Mouse (Mus musculus) neural tube, embryonic 11.5 days (tissue): Measurements from ENCODE around the gene Ubtd1. TPM values are rescaled to one million over a fixed set of nuclear protein-coding genes. Genes with fewer than 3 reads are reported as not detected.

Source experiments
- ATAC-seq: fragments of 200-750 bp; cut with Nextera tagmentation; 2 replicates; pipeline ENCODE4 v1.8.0; 2017; ENCODE audit warnings: moderate number of reproducible peaks, mild to moderate bottlenecking, moderate TSS enrichment, moderate library complexity; ENCODE audit not compliant: insufficient read depth, low FRiP score, low TSS enrichment
- DNase-seq: peaks from one replicate; pipeline ENCODE4 v3.0.0-alpha.2; 2015; ENCODE audit warnings: low spot score
- H3K27ac ChIP-seq: fragments of 300-500 bp; sonication (generic); 2 replicates; pipeline ENCODE4 v1.5.1; 2014; ENCODE audit warnings: low read depth, mild to moderate bottlenecking, low read length
- H3K27me3 ChIP-seq: fragments of 300-500 bp; sonication (generic); 2 replicates; pipeline ENCODE4 v1.6.1; 2014; ENCODE audit warnings: mild to moderate bottlenecking, low read length, mixed read lengths; ENCODE audit not compliant: control insufficient read depth, insufficient read depth
- H3K36me3 ChIP-seq: fragments of 300-500 bp; sonication (generic); 2 replicates; pipeline ENCODE4 v1.6.1; 2014; ENCODE audit warnings: mild to moderate bottlenecking, low read length, moderate library complexity, mixed read lengths; ENCODE audit not compliant: control insufficient read depth, insufficient read depth
- H3K4me1 ChIP-seq: fragments of 300-500 bp; sonication (generic); 2 replicates; pipeline ENCODE4 v1.6.1; 2014; ENCODE audit warnings: low read length, mixed read lengths; ENCODE audit not compliant: control insufficient read depth, insufficient read depth
- H3K4me2 ChIP-seq: fragments of 300-500 bp; sonication (generic); 2 replicates; pipeline ENCODE4 v1.6.1; 2014; ENCODE audit warnings: low read depth, mild to moderate bottlenecking, moderate library complexity
- H3K4me3 ChIP-seq: fragments of 300-500 bp; sonication (generic); 2 replicates; pipeline ENCODE4 v1.5.1; 2014; ENCODE audit warnings: low read depth, low read length
- H3K9ac ChIP-seq: fragments of 300-500 bp; sonication (generic); 2 replicates; pipeline ENCODE4 v1.6.1; 2014; ENCODE audit warnings: mild to moderate bottlenecking, low read length
- H3K9me3 ChIP-seq: fragments of 300-500 bp; sonication (generic); 2 replicates; pipeline ENCODE4 v1.6.1; 2016; ENCODE audit warnings: low read length; ENCODE audit not compliant: control insufficient read depth
- WGBS: fragments of 180-500 bp; shearing (Covaris S2); extraction: QIAGEN DNeasy Blood & Tissue Kit; methylation state at CpG from one replicate; pipeline ENCODE4 v1.1.7; 2014; 5-methylcytosine and 5-hydroxymethylcytosine counted together
- polyA plus RNA-seq: library from polyadenylated mRNA; unstranded; fragments of >200 nt; fragmentation: Nextera tagmentation; extraction: Ambion mirVana; gene quantifications from 2 replicates; pipeline ENCODE4 v1.2.1, GENCODE M21; 2014

Gene Ubtd1
- polyA plus RNA-seq, 1 experiment from 2014 or later: 9.9 TPM

GRCm38 (mm10) chr19:42022542-42022848 is 40.9 kb downstream of the Ubtd1 start:
- Histone ChIP-seq H3K9ac (no peak overlapping the region), H3K27me3 (no peaks in the 10 kb centered on the region), H3K27ac (no peak overlapping the region), H3K9me3 (no peaks in the 10 kb centered on the region), H3K4me3 (no peak overlapping the region), H3K4me2 (no peak overlapping the region), H3K36me3 (no peaks in the 10 kb centered on the region), H3K4me1 (peaks cover 2% of the 10 kb centered on the region; the same call in 1 of the 2 replicates)
- WGBS: 79% methylated on average over 2 of the region's 2 CpGs
- ATAC-seq (no peak), DNase-seq (no peak)

GRCm38 (mm10) chr19:42026158-42026557 is 44.6 kb downstream of the Ubtd1 start:
- H3K4me2 ChIP-seq: no peak overlapping the region
- peaks cover 2% of the 10 kb centered on the region; the same call in 1 of the 2 replicates for H3K4me1 ChIP-seq
- 13% methylated on average over 5 of the region's 5 CpGs for WGBS
- no peak overlapping the region for H3K9ac ChIP-seq
- H3K27ac ChIP-seq: no peak overlapping the region
- DNase-seq: peak; percentile 80
- ATAC-seq: no peak
- H3K36me3 ChIP-seq: no peaks in the 10 kb centered on the region
- no peak overlapping the region for H3K4me3 ChIP-seq
- H3K27me3 ChIP-seq: no peaks in the 10 kb centered on the region
- H3K9me3 ChIP-seq: no peaks in the 10 kb centered on the region

- ATAC-seq: no peak
- Histone ChIP-seq H3K4me3 (no peak overlapping the region), H3K9me3 (no peaks in the 10 kb centered on the region), H3K4me2 (no peak overlapping the region), H3K27ac (no peak overlapping the region), H3K9ac (no peak overlapping the region), H3K4me1 (peaks cover 2% of the 10 kb centered on the region; the same call in 1 of the 2 replicates), H3K36me3 (no peaks in the 10 kb centered on the region; the same call in 1 of the 2 replicates), H3K27me3 (no peaks in the 10 kb centered on the region)
- 82% methylated on average over 5 of the region's 5 CpGs for WGBS
- no peak for DNase-seq
These were observed 49.5 kb downstream of the Ubtd1 start for GRCm38 (mm10) chr19:42031112-42031511.

GRCm38 (mm10) chr19:42033611-42034010 is 52.0 kb downstream of the Ubtd1 start:
- 84% methylated on average over 14 of the region's 14 CpGs for WGBS
- Histone ChIP-seq H3K4me3 (no peak overlapping the region), H3K27ac (no peak overlapping the region), H3K4me2 (no peak overlapping the region), H3K9me3 (no peaks in the 10 kb centered on the region), H3K36me3 (no peaks in the 10 kb centered on the region; the same call in 1 of the 2 replicates), H3K4me1 (no peaks in the 10 kb centered on the region; the same call in 1 of the 2 replicates), H3K27me3 (no peaks in the 10 kb centered on the region), H3K9ac (no peak overlapping the region)
- ATAC-seq: no peak
- DNase-seq: no peak

GRCm38 (mm10) chr19:42034146-42034775 is 52.7 kb downstream of the Ubtd1 start:
- 73% methylated on average over 9 of the region's 9 CpGs for WGBS
- DNase-seq (no peak), ATAC-seq (no peak)
- H3K27me3 ChIP-seq: no peaks in the 10 kb centered on the region
- no peak overlapping the region for H3K4me3 ChIP-seq
- H3K9me3 ChIP-seq: no peaks in the 10 kb centered on the region
- H3K36me3 ChIP-seq: no peaks in the 10 kb centered on the region; the same call in 1 of the 2 replicates
- no peak overlapping the region; the same call in 1 of the 2 replicates for H3K9ac ChIP-seq
- H3K27ac ChIP-seq: no peak overlapping the region
- H3K4me2 ChIP-seq: no peak overlapping the region
- H3K4me1 ChIP-seq: no peaks in the 10 kb centered on the region; the same call in 1 of the 2 replicates

- H3K9ac ChIP-seq: no peak overlapping the region
- no peaks in the 10 kb centered on the region; the same call in 1 of the 2 replicates for H3K4me1 ChIP-seq
- ATAC-seq (no peak), DNase-seq (no peak)
- WGBS: 51% methylated on average over 11 of the region's 11 CpGs
- no peaks in the 10 kb centered on the region for H3K9me3 ChIP-seq
- no peaks in the 10 kb centered on the region for H3K27me3 ChIP-seq
- H3K36me3 ChIP-seq: no peaks in the 10 kb centered on the region; the same call in 1 of the 2 replicates
- H3K4me2 ChIP-seq: no peak overlapping the region
- H3K27ac ChIP-seq: no peak overlapping the region
- no peak overlapping the region for H3K4me3 ChIP-seq
These were observed 53.4 kb downstream of the Ubtd1 start for GRCm38 (mm10) chr19:42034881-42035455.

GRCm38 (mm10) chr19:42035456-42036248 is 54.1 kb downstream of the Ubtd1 start, which contains the start of gene Ankrd2:
Gene Ankrd2 (plus strand): TSS chr19:42036000.
- peak; percentile 84 for DNase-seq
- ATAC-seq: peak; percentile 35
- Histone ChIP-seq H3K27ac (no peak within 1 kb of the TSS), H3K4me2 (no peak within 1 kb of the TSS), H3K9ac (no peak within 1 kb of the TSS), H3K9me3 (no peaks in the 10 kb centered on the region), H3K4me3 (no peak within 1 kb of the TSS), H3K36me3 (no peaks in the 10 kb centered on the region; the same call in 1 of the 2 replicates), H3K4me1 (no peaks in the 10 kb centered on the region; the same call in 1 of the 2 replicates), H3K27me3 (no peaks in the 10 kb centered on the region)
- 66% methylated on average over 19 of the region's 19 CpGs for WGBS

GRCm38 (mm10) chr19:42036357-42036756 is 54.8 kb downstream of the Ubtd1 start:
- H3K9me3 ChIP-seq: no peaks in the 10 kb centered on the region
- H3K4me2 ChIP-seq: no peak overlapping the region
- ATAC-seq (no peak), DNase-seq (no peak)
- 87% methylated on average over 3 of the region's 3 CpGs for WGBS
- no peak overlapping the region for H3K27ac ChIP-seq
- H3K9ac ChIP-seq: no peak overlapping the region
- no peak overlapping the region for H3K4me3 ChIP-seq
- H3K4me1 ChIP-seq: no peaks in the 10 kb centered on the region; the same call in 1 of the 2 replicates
- no peaks in the 10 kb centered on the region for H3K27me3 ChIP-seq
- no peaks in the 10 kb centered on the region; the same call in 1 of the 2 replicates for H3K36me3 ChIP-seq
